20 mouse cellular contexts compared by ENCODE assay signal in the genomic region with DNA sequence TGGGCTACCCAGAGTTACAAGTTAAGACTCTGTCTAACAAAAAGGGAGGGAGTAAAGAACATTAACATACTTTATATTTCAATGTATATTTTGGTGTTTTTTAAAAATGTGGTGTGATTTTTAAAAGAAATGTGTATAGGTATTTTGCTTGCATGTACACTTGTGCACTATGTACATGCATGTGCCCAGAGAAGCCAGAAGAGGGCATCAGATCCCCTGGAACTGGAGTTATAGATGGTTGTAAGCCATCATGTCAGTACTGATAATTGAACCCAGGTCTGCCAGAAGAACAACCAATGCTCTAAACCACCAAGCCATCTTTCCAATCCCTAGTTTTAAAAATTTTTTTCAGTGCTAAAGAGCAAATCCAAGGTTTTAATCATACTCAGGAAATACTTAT. TPM values are rescaled to one million over a fixed set of nuclear protein-coding genes. Genes with fewer than 3 reads are reported as not detected.
DNase-seq lines count a peak whose midpoint lies in the region; ATAC-seq and TF ChIP-seq lines count a peak whose summit lies in the region.
"Had no signal": no experiment of that assay in that cellular context is flagged by ENCODE, and none has a peak within 500 bp of the region (broad histone marks: within the 10 kb centered on the region; RNA-seq: fewer than 3 reads in every experiment).

No protein-coding gene starts in this region.

- no peaks in the 10 kb centered on the region for H3K4me1 ChIP-seq in kidney, adult 2 months (ENCODE audit: control insufficient read depth, insufficient read depth, low read length)
- no peaks in the 10 kb centered on the region for H3K4me1 ChIP-seq in forebrain, embryonic 10.5 days
- H3K4me1 ChIP-seq: forebrain, embryonic 13.5 days; neural tube, embryonic 12.5 days had no signal

- DNase-seq in kidney, adult 2 months, result peak; percentile 21
- no peak for DNase-seq in kidney, postnatal 14 days
- DNase-seq in lung, postnatal 36 days, result peak; percentile 41
- no peak for DNase-seq in lung, postnatal 14 days
- peak; percentile 40 for DNase-seq in ES-CJ7 (ENCODE audit: low read depth, low spot score)
- DNase-seq in forebrain, embryonic 10.5 days (ENCODE audit: extremely low spot score, low spot score), result no peak
- DNase-seq: adrenal gland, postnatal 10 days; cerebellum, adult 9-10 months; heart, postnatal 4 days; layer of hippocampus, adult 9-11 months; right cerebral cortex, postnatal 25 days had no signal

- H3K27ac ChIP-seq in kidney, adult 2 months (ENCODE audit: insufficient read depth, low read depth, low read length), result no peak overlapping the region
- no peak overlapping the region for H3K27ac ChIP-seq in forebrain, embryonic 10.5 days
- H3K27ac ChIP-seq: forebrain, embryonic 13.5 days; liver, embryonic 15.5 days; neural tube, embryonic 12.5 days had no signal

- no peaks in the 10 kb centered on the region for H3K27me3 ChIP-seq in kidney, adult 2 months (replicated peaks; ENCODE audit: control insufficient read depth, insufficient read depth, low read length)
- no peaks in the 10 kb centered on the region for H3K27me3 ChIP-seq in forebrain, embryonic 10.5 days (ENCODE audit: poor library complexity, severe bottlenecking)
- H3K27me3 ChIP-seq: forebrain, embryonic 13.5 days; liver, embryonic 15.5 days; neural tube, embryonic 12.5 days had no signal

- no peak overlapping the region for H3K4me3 ChIP-seq in kidney, adult 2 months (ENCODE audit: insufficient read depth, low read depth, low read length)
- no peak overlapping the region for H3K4me3 ChIP-seq in forebrain, embryonic 10.5 days
- H3K4me3 ChIP-seq: forebrain, embryonic 13.5 days; liver, embryonic 15.5 days; neural tube, embryonic 12.5 days had no signal

- no peak for TF ChIP-seq CTCF in kidney, adult 2 months (conservative IDR thresholded peaks at IDR 0.05; ENCODE audit: insufficient read depth, insufficient read length, low read depth, low read length)

- no peaks in the 10 kb centered on the region for H3K9me3 ChIP-seq in forebrain, embryonic 10.5 days
- H3K9me3 ChIP-seq: forebrain, embryonic 13.5 days; liver, embryonic 15.5 days; neural tube, embryonic 12.5 days had no signal

- 0 out of 2 replicates have a peak, but pooled peaks have one; percentile 40 for ATAC-seq in megakaryocyte progenitor cell, adult 5-6 weeks (replicated peaks; ENCODE audit: poor library complexity)
- ATAC-seq: forebrain, embryonic 13.5 days; inflammation-experienced regulatory T-cells, adult 6 months; midbrain, embryonic 16.5 days had no signal

- no peaks in the 10 kb centered on the region for H3K36me3 ChIP-seq in kidney, adult 2 months (ENCODE audit: control insufficient read depth, insufficient read depth, low read length)
- H3K36me3 ChIP-seq in forebrain, embryonic 10.5 days (replicated peaks), result no peaks in the 10 kb centered on the region; the same call in 1 of the 2 replicates
- H3K36me3 ChIP-seq: liver, embryonic 15.5 days; neural tube, embryonic 12.5 days had no signal

- no peak for TF ChIP-seq POLR2A in kidney, adult 2 months (IDR thresholded peaks at IDR 0.05; ENCODE audit: low read depth, low read length)

RNA-seq across cellular contexts. Expression of a gene that starts 11.9 kb away (rescaled TPM):
- not detected in 2 replicates for polyA plus RNA-seq in kidney, adult 2 months (2012; rRNA removed)
- 0.78 TPM in 1 of 2 replicates, not detected in the other for total RNA-seq in megakaryocyte progenitor cell, adult 5-6 weeks (2015)
- not detected in 2 replicates for total RNA-seq in megakaryocyte progenitor cell, adult 5-6 weeks (2017)
- 0.50 TPM in 1 of 2 replicates, not detected in the other for polyA plus RNA-seq in forebrain, embryonic 10.5 days (2016; fragmentation: Nextera tagmentation; extraction: Ambion mirVana)
- total RNA-seq: ES-E14; left cerebral cortex, postnatal 36 days; megakaryocyte, adult 5-6 weeks had no signal
- polyA plus RNA-seq: forebrain, embryonic 13.5 days; liver, embryonic 15.5 days; midbrain, embryonic 16.5 days; neural tube, embryonic 12.5 days had no signal

RNA-seq across cellular contexts. Expression of a gene that starts 12.3 kb away (rescaled TPM):
- polyA plus RNA-seq in kidney, adult 2 months (2012; rRNA removed), result 78.9 and 84.6 TPM in 2 replicates
- total RNA-seq in megakaryocyte progenitor cell, adult 5-6 weeks (2015), result 149 and 164 TPM in 2 replicates
- total RNA-seq in megakaryocyte progenitor cell, adult 5-6 weeks (2017), result 35.3 and 55.5 TPM in 2 replicates
- 16.0 and 19.2 TPM in 2 replicates for polyA plus RNA-seq in forebrain, embryonic 10.5 days (2016; fragmentation: Nextera tagmentation; extraction: Ambion mirVana)

RNA-seq across cellular contexts. Expression of a gene that starts 59.2 kb away (rescaled TPM):
- polyA plus RNA-seq in kidney, adult 2 months (2012; rRNA removed), result 563 and 636 TPM in 2 replicates
- total RNA-seq in megakaryocyte progenitor cell, adult 5-6 weeks (2015), result 58.2 and 76.2 TPM in 2 replicates
- total RNA-seq in megakaryocyte progenitor cell, adult 5-6 weeks (2017), result 57.1 and 73.8 TPM in 2 replicates
- polyA plus RNA-seq in forebrain, embryonic 10.5 days (2016; fragmentation: Nextera tagmentation; extraction: Ambion mirVana), result 65.1 and 69.2 TPM in 2 replicates

Comparison
In these comparisons a context has a peak if more than half of its experiments do, and no peak if none do; other contexts are left out.
1. DNase-seq: peak in kidney, adult 2 months (single experiment), lung, postnatal 36 days (single experiment) and ES-CJ7 (single experiment); none in kidney, postnatal 14 days (single experiment), lung, postnatal 14 days (single experiment) and forebrain, embryonic 10.5 days (single experiment).